Mouse (Mus musculus) brain, embryonic 14.5 days (tissue): ENCODE results near the gene Atp6v1b1.

Experiments
- CTCF ChIP-seq: fragments of 200-500 bp; IDR thresholded peaks from 2 replicates; pipeline ENCODE4 v1.5.1; 2012; ENCODE audit warnings: inconsistent platforms, mild to moderate bottlenecking, moderate library complexity, borderline replicate concordance; ENCODE audit not compliant: insufficient read depth, insufficient read length; ENCODE audit errors: extremely low read depth
- POLR2A ChIP-seq: fragments of 200-500 bp; IDR thresholded peaks from 2 replicates; pipeline ENCODE4 v1.6.1; 2012; ENCODE audit warnings: mild to moderate bottlenecking, inconsistent platforms, borderline replicate concordance; ENCODE audit not compliant: poor library complexity, insufficient read depth, insufficient read length, severe bottlenecking; ENCODE audit errors: extremely low read depth

DNA sequence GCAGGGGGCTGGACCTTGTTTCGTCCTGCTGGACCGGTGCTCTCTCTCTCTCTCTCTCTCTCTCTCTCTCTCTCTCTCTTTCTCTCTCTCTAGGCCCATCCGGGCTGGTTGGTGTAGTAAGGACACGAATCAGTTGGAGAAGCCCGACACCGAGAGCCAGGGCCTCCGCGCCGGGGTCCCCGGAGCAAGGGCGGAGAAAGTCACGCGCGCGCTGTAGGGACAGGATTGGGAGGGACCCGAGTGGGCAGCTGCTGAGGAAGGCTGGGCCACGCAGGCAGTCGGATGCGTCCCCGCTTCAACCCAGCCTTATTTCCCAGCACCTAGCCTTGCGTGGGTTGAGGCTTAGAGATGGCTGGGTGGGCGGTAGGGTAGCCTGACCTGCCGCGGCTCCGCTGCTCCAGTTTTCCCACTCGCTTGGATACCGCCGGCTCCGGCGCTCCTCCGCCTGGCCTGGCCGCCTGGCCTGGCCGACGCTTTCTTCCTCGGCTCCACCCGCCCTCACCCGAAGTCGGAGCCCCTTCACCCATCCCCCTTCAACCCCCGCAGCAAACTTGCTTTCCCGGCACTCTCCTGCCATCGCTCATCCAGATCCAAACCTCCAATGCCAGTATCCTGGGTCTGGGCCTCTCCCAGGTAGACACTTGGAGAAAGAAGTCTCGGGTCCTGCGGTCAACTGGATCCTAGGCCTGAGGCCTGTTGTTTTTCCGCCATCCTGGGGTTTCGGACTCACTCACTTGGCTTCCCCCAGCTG, 30.9 kb upstream of the Atp6v1b1 start:
- TF ChIP-seq POLR2A, result no peak
- no peak for TF ChIP-seq CTCF
